13 mouse cellular contexts compared by ENCODE assay signal in the genomic region with DNA sequence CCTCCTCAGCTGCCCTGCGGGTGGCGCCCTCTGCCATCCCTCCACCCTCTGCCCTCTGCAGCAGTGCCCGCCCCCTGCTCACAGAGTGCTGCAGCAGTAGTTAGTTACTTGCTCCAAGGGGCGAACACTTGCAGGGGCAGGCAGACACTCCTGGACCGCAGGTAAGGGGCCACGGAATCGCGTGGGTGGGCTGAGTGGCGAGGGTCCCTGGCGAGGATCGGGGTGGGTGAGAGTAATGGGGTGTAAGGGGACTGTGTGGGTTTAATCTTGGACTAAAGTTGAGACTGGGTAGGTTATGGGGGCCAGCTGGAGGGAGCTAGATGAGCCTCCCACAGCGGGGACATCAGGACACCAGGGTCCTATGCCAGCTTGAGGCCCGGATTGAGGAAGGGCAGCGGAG. TPM values are rescaled to one million over a fixed set of nuclear protein-coding genes. Genes with fewer than 3 reads are reported as not detected.
A peak's percentile ranks its signal among the peaks of the same experiment; 100 is the strongest.
DNase-seq lines count a peak whose midpoint lies in the region; ATAC-seq lines count a peak whose summit lies in the region.
"Not testable (repeated sequence)": the region's sequence is repeated elsewhere in the genome, so short reads cannot be mapped to it uniquely, and the experiment has no call there.
"Had no signal": no experiment of that assay in that cellular context is flagged by ENCODE, and none has a peak within 500 bp of the region (broad histone marks: within the 10 kb centered on the region; RNA-seq: fewer than 3 reads in every experiment).

No protein-coding gene starts in this region.

- not testable (repeated sequence) for H3K27me3 ChIP-seq in embryonic facial prominence, embryonic 12.5 days; hindbrain, embryonic 10.5 days (ENCODE audit: insufficient read depth, poor library complexity, severe bottlenecking); intestine, embryonic 15.5 days (replicated peaks); limb, embryonic 13.5 days; midbrain, embryonic 14.5 days (ENCODE audit: control insufficient read depth, insufficient read depth, low read length)

- not testable (repeated sequence) for ATAC-seq in embryonic facial prominence, embryonic 12.5 days (ENCODE audit: insufficient number of reproducible peaks, insufficient read depth, low FRiP score, low TSS enrichment); intestine, embryonic 15.5 days; limb, embryonic 13.5 days (ENCODE audit: low FRiP score, low read depth); midbrain, embryonic 14.5 days (ENCODE audit: low FRiP score, low TSS enrichment)

- not testable (repeated sequence) for H3K4me1 ChIP-seq in embryonic facial prominence, embryonic 12.5 days; hindbrain, embryonic 10.5 days (replicated peaks); intestine, embryonic 15.5 days (replicated peaks); limb, embryonic 13.5 days; midbrain, embryonic 14.5 days (ENCODE audit: control insufficient read depth, insufficient read depth, low read length)

- H3K4me2 ChIP-seq in embryonic facial prominence, embryonic 12.5 days (replicated peaks) = peak overlapping the region; percentile 34
- peak overlapping the region; percentile 39 for H3K4me2 ChIP-seq in intestine, embryonic 15.5 days (replicated peaks)
- peak overlapping the region; percentile 34 for H3K4me2 ChIP-seq in limb, embryonic 13.5 days (replicated peaks)
- H3K4me2 ChIP-seq in midbrain, embryonic 14.5 days (ENCODE audit: low read length) = peak overlapping the region; percentile 28; the same call in 1 of the 2 replicates

- H3K27ac ChIP-seq in embryonic facial prominence, embryonic 12.5 days; hindbrain, embryonic 10.5 days; intestine, embryonic 15.5 days; limb, embryonic 13.5 days; midbrain, embryonic 14.5 days (replicated peaks; ENCODE audit: low read depth, low read length): not testable (repeated sequence)

- DNase-seq in R1 (ENCODE audit: low read depth, low spot score) = peak; percentile 0
- DNase-seq in heart, adult 11 months = peak; percentile 80
- DNase-seq in hindbrain, embryonic 10.5 days (ENCODE audit: low spot score) = peak; percentile 2
- DNase-seq in midbrain, embryonic 14.5 days = not testable (repeated sequence)
- peak; percentile 1 for DNase-seq in ovary, postnatal 10 days (ENCODE audit: low spot score)

- not testable (repeated sequence) for H3K9ac ChIP-seq in embryonic facial prominence, embryonic 12.5 days; intestine, embryonic 15.5 days; limb, embryonic 13.5 days; midbrain, embryonic 14.5 days (replicated peaks; ENCODE audit: low read length)

- H3K36me3 ChIP-seq in embryonic facial prominence, embryonic 12.5 days; hindbrain, embryonic 10.5 days; intestine, embryonic 15.5 days; limb, embryonic 13.5 days; midbrain, embryonic 14.5 days (ENCODE audit: control insufficient read depth, insufficient read depth, low read length): not testable (repeated sequence)

- H3K4me3 ChIP-seq in embryonic facial prominence, embryonic 12.5 days; intestine, embryonic 15.5 days (replicated peaks); limb, embryonic 13.5 days; midbrain, embryonic 14.5 days (replicated peaks; ENCODE audit: low read depth, low read length): not testable (repeated sequence)
- H3K4me3 ChIP-seq in hindbrain, embryonic 10.5 days = peak overlapping the region; percentile 20; the same call in 1 of the 2 replicates

- WGBS in embryonic facial prominence, embryonic 12.5 days = 11% methylated on average over 14 of the region's 14 CpGs
- 6% methylated on average over 14 of the region's 14 CpGs for WGBS in hindbrain, embryonic 10.5 days
- 21% methylated on average over 14 of the region's 14 CpGs for WGBS in intestine, embryonic 15.5 days
- WGBS in limb, embryonic 13.5 days = 14% methylated on average over 14 of the region's 14 CpGs
- WGBS in midbrain, embryonic 14.5 days = 13% methylated on average over 14 of the region's 14 CpGs

- not testable (repeated sequence) for H3K9me3 ChIP-seq in embryonic facial prominence, embryonic 12.5 days; hindbrain, embryonic 10.5 days; intestine, embryonic 15.5 days; limb, embryonic 13.5 days; midbrain, embryonic 14.5 days (ENCODE audit: control insufficient read depth, low read length)

RNA-seq across cellular contexts. Expression of gene Gm6482, which starts 16.6 kb away (rescaled TPM):
- polyA plus RNA-seq in embryonic facial prominence, embryonic 12.5 days (2016; fragmentation: Nextera tagmentation; extraction: Ambion mirVana) = not detected in 2 replicates
- not detected in 2 replicates for polyA plus RNA-seq in hindbrain, embryonic 10.5 days (2016; fragmentation: Nextera tagmentation; extraction: Ambion mirVana)
- polyA plus RNA-seq in intestine, embryonic 15.5 days (2015; fragmentation: Nextera tagmentation; extraction: Ambion mirVana) = not detected in 2 replicates
- polyA plus RNA-seq in limb, embryonic 13.5 days (2015; fragmentation: Nextera tagmentation; extraction: Ambion mirVana) = not detected in 2 replicates
- not detected in 2 replicates for polyA plus RNA-seq in midbrain, embryonic 14.5 days (2014; fragmentation: Nextera tagmentation; extraction: Ambion mirVana)
- polyA plus RNA-seq: cortical plate, adult 2 months; intestine, embryonic 16.5 days; liver, embryonic 12.5 days; small intestine, adult 2 months; thymus, postnatal 0 days had no signal

RNA-seq across cellular contexts. Expression of gene Gm7954, which starts 28.6 kb away (rescaled TPM):
- polyA plus RNA-seq in embryonic facial prominence, embryonic 12.5 days (2016; fragmentation: Nextera tagmentation; extraction: Ambion mirVana) = not detected in 2 replicates
- not detected in 2 replicates for polyA plus RNA-seq in hindbrain, embryonic 10.5 days (2016; fragmentation: Nextera tagmentation; extraction: Ambion mirVana)
- not detected in 2 replicates for polyA plus RNA-seq in intestine, embryonic 15.5 days (2015; fragmentation: Nextera tagmentation; extraction: Ambion mirVana)
- not detected in 2 replicates for polyA plus RNA-seq in limb, embryonic 13.5 days (2015; fragmentation: Nextera tagmentation; extraction: Ambion mirVana)
- not detected in 2 replicates for polyA plus RNA-seq in midbrain, embryonic 14.5 days (2014; fragmentation: Nextera tagmentation; extraction: Ambion mirVana)
- polyA plus RNA-seq: cortical plate, adult 2 months; intestine, embryonic 16.5 days; liver, embryonic 12.5 days; small intestine, adult 2 months; thymus, postnatal 0 days had no signal

RNA-seq across cellular contexts. Expression of gene Gm7945, which starts 38.5 kb away (rescaled TPM):
- not detected in 2 replicates for polyA plus RNA-seq in embryonic facial prominence, embryonic 12.5 days (2016; fragmentation: Nextera tagmentation; extraction: Ambion mirVana)
- not detected in 2 replicates for polyA plus RNA-seq in hindbrain, embryonic 10.5 days (2016; fragmentation: Nextera tagmentation; extraction: Ambion mirVana)
- polyA plus RNA-seq in intestine, embryonic 15.5 days (2015; fragmentation: Nextera tagmentation; extraction: Ambion mirVana) = not detected in 2 replicates
- not detected in 2 replicates for polyA plus RNA-seq in limb, embryonic 13.5 days (2015; fragmentation: Nextera tagmentation; extraction: Ambion mirVana)
- not detected in 2 replicates for polyA plus RNA-seq in midbrain, embryonic 14.5 days (2014; fragmentation: Nextera tagmentation; extraction: Ambion mirVana)
- polyA plus RNA-seq: cortical plate, adult 2 months; intestine, embryonic 16.5 days; liver, embryonic 12.5 days; small intestine, adult 2 months; thymus, postnatal 0 days had no signal
